Mouse (Mus musculus) heart, postnatal 0 days (tissue): ENCODE data around the gene Rbl2. TPM values are rescaled to one million over a fixed set of nuclear protein-coding genes. Genes with fewer than 3 reads are reported as not detected.

Source experiments
- ATAC-seq: fragments of 200-750 bp; cut with Nextera tagmentation; 2 replicates; pipeline ENCODE4 v1.8.0; 2017; ENCODE audit warnings: low read depth, moderate number of reproducible peaks, moderate library complexity; ENCODE audit not compliant: insufficient read depth
- DNase-seq: peaks from one replicate; pipeline ENCODE4 v3.0.0-alpha.2; 2016; ENCODE audit warnings: low spot score
- H3K27ac ChIP-seq: fragments of 300-500 bp; sonication (generic); 2 replicates; pipeline ENCODE4 v1.5.1; 2014; ENCODE audit warnings: low read depth, mild to moderate bottlenecking
- H3K27me3 ChIP-seq: fragments of 300-500 bp; sonication (generic); 2 replicates; pipeline ENCODE4 v1.6.1; 2014; ENCODE audit warnings: low read length, mixed read lengths; ENCODE audit not compliant: control insufficient read depth, insufficient read depth
- H3K36me3 ChIP-seq: fragments of 300-500 bp; sonication (generic); replicated peaks from 2 replicates; pipeline ENCODE4 v1.6.1; 2014; ENCODE audit warnings: low read length, mixed read lengths; ENCODE audit not compliant: control insufficient read depth, insufficient read depth
- H3K4me1 ChIP-seq: fragments of 300-500 bp; sonication (generic); 2 replicates; pipeline ENCODE4 v1.6.1; 2014; ENCODE audit warnings: antibody characterized with exemption; ENCODE audit not compliant: control insufficient read depth, insufficient read depth
- H3K4me2 ChIP-seq: fragments of 300-500 bp; sonication (generic); 2 replicates; pipeline ENCODE4 v1.6.1; 2014; ENCODE audit warnings: low read depth, mild to moderate bottlenecking, low read length, moderate library complexity
- H3K4me3 ChIP-seq: fragments of 300-500 bp; sonication (generic); 2 replicates; pipeline ENCODE4 v1.5.1; 2014; ENCODE audit warnings: low read depth, low read length
- H3K9ac ChIP-seq: fragments of 300-500 bp; sonication (generic); replicated peaks from 2 replicates; pipeline ENCODE4 v1.6.1; 2014; ENCODE audit warnings: low read depth, low read length, mixed read lengths
- H3K9me3 ChIP-seq: fragments of 300-500 bp; sonication (generic); replicated peaks from 2 replicates; pipeline ENCODE4 v1.6.1; 2016; ENCODE audit warnings: low read length; ENCODE audit not compliant: control insufficient read depth
- CTCF ChIP-seq: IDR thresholded peaks from 2 replicates; pipeline ENCODE4 v1.5.1; 2016; ENCODE audit warnings: antibody characterized with exemption, control low read depth, low read depth
- EP300 ChIP-seq: IDR thresholded peaks from 2 replicates; pipeline ENCODE4 v1.6.1; 2016; ENCODE audit warnings: antibody characterized with exemption, low read depth
- whole genome bisulfite sequencing: fragments of 180-500 bp; shearing (Covaris S2); extraction: QIAGEN DNeasy Blood & Tissue Kit; methylation state at CpG from one replicate; pipeline ENCODE4 v1.1.7; 2014; 5-methylcytosine and 5-hydroxymethylcytosine counted together
- polyA plus RNA-seq: library from polyadenylated mRNA; unstranded; fragments of >200 nt; fragmentation: Nextera tagmentation; extraction: Ambion mirVana; gene quantifications from 2 replicates; pipeline ENCODE4 v1.2.1, GENCODE M21; 2015
- total RNA-seq: library from RNA; depleted of rRNA; stranded (reverse); fragments of >200 nt; gene quantifications from 2 replicates; pipeline ENCODE4 v1.2.3, GENCODE M21; 2014; ENCODE audit warnings: low replicate concordance

The Rbl2 gene
- total and polyA plus RNA-seq, 2 experiments from 2014 or later: 10.9 to 20.1 TPM

DNA sequence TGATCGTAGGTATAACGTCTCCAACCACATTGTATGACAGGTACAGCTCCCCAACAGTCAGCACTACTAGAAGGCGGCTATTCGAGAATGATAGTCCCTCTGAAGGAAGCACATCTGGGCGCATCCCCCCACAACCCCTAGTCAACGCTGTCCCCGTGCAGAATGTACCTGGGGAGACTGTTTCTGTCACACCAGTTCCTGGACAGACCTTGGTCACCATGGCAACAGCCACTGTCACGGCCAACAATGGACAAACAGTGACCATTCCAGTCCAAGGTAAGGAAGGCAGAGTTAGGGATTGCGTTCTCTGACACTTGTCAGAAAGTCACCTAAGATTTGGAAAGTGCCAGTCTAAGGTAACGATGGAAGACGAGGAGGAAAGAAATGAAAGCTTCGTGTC is 36.4 kb downstream of the Rbl2 start:
- Histone ChIP-seq H3K4me3 (no peak overlapping the region), H3K4me2 (no peak overlapping the region), H3K27ac (no peak overlapping the region), H3K4me1 (no peaks in the 10 kb centered on the region), H3K9ac (no peak overlapping the region), H3K9me3 (no peaks in the 10 kb centered on the region), H3K36me3 (peaks cover 60% of the 10 kb centered on the region), H3K27me3 (no peaks in the 10 kb centered on the region)
- DNase-seq (no peak), ATAC-seq (no peak)
- 87% methylated on average over 12 of the region's 12 CpGs for WGBS
- no peak for TF ChIP-seq CTCF
- TF ChIP-seq EP300: no peak

DNA sequence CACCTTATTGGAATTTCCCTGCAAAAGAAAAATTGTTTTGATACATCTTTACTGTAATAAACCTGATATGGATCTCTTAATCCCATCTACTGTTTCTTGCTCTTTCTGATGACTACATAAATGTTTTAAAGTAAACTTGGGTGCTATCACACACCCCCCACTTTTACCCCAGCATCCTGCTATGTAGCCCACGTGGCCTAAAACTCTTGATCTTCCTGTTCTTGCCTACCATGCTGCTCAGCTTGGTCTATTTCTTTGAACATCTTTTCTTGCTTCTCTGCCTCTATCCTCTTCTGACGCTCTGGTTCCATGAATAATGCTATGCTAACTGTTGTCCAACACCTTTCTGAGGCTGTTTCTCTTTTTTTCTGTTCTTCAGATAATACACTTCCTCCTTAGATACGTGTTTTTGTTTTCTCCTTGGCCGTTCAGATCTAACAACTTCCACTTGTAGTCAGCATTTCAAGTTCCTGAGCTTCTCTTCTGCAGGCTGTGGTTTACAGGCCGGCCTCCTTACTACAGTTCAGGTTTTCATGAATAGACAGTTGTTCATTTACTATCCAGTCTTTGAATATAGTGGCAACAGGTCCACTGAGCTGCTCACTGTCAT is 42.1 kb downstream of the Rbl2 start:
- Histone ChIP-seq H3K4me2 (no peak overlapping the region), H3K27ac (no peak overlapping the region), H3K9ac (no peak overlapping the region), H3K36me3 (peaks cover 62% of the 10 kb centered on the region), H3K4me3 (no peak overlapping the region), H3K27me3 (no peaks in the 10 kb centered on the region), H3K9me3 (no peaks in the 10 kb centered on the region), H3K4me1 (no peaks in the 10 kb centered on the region)
- TF ChIP-seq EP300 (no peak), CTCF (no peak)
- WGBS: 83% methylated on average over 5 of the region's 5 CpGs
- DNase-seq: no peak
- ATAC-seq: no peak

DNA sequence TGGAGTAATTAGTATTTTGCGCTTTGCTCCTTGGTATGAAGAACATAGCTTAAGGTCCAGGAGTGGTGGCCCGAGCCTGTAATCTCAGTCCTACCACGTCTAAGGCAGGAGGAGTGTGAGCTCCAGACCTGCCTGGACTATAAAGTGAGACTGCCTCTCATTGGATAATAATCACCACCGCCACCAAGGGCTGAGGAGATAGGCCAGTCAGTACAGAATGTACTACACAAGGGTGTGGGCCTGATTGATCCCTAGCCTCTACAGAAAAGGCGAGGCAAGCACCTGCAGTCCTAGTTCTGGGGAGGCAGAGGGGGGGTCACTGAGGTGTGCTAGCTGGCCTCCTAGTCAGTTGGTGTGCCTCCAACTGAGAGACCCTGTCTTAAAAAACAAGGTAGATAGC is 44.6 kb downstream of the Rbl2 start:
- no peak overlapping the region for H3K9ac ChIP-seq
- no peaks in the 10 kb centered on the region for H3K9me3 ChIP-seq
- ATAC-seq (no peak), DNase-seq (no peak)
- H3K4me2 ChIP-seq: no peak overlapping the region
- no peak for TF ChIP-seq CTCF
- TF ChIP-seq EP300: no peak
- 87% methylated on average over 5 of the region's 5 CpGs for WGBS
- H3K27me3 ChIP-seq: no peaks in the 10 kb centered on the region
- H3K36me3 ChIP-seq: peaks cover 67% of the 10 kb centered on the region
- H3K4me1 ChIP-seq: no peaks in the 10 kb centered on the region
- no peak overlapping the region for H3K4me3 ChIP-seq
- H3K27ac ChIP-seq: no peak overlapping the region

DNA sequence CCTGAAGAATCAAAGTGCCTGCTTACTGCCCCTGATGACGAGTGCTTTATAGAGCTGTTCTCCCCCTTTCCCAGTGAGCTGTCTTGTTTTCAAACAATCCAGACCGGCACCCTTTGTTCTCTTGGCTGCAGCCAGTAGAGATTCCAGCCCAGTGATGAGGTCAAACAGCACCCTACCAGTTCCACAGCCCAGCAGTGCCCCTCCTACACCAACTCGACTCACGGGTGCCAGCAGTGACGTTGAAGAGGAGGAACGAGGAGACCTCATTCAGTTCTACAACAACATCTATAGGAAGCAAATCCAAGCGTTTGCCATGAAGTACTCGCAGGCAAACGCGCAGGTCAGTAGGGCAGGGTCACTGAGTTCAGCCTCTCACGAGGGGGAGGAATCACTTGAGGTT is 45.1 kb downstream of the Rbl2 start:
- no peak overlapping the region for H3K4me2 ChIP-seq
- no peak for ATAC-seq
- 75% methylated on average over 11 of the region's 11 CpGs for WGBS
- DNase-seq: no peak
- H3K9me3 ChIP-seq: no peaks in the 10 kb centered on the region
- H3K36me3 ChIP-seq: peaks cover 71% of the 10 kb centered on the region
- TF ChIP-seq CTCF (no peak), EP300 (no peak)
- H3K27ac ChIP-seq: no peak overlapping the region
- H3K4me1 ChIP-seq: no peaks in the 10 kb centered on the region
- no peaks in the 10 kb centered on the region for H3K27me3 ChIP-seq
- no peak overlapping the region for H3K4me3 ChIP-seq
- H3K9ac ChIP-seq: no peak overlapping the region

DNA sequence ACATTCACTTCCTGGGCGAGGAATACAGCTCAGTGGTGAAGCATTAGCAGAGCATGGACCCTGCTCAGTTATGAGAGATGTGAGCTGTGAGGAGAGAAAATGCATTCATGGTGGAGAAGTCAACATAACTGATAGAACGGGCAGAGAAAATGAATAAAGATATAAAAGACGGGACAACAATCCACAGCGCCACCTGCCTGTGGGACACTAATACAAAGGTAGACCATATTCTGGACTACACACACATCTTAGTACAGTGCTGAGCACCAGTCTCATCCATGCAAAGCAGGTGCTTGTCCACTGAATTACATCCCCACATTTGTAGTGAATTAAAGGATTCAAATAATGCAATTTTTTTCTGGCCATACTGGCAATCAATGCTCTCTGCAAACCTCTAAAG is 47.7 kb downstream of the Rbl2 start:
- Histone ChIP-seq H3K9ac (no peak overlapping the region), H3K9me3 (no peaks in the 10 kb centered on the region), H3K4me2 (no peak overlapping the region), H3K4me3 (no peak overlapping the region), H3K4me1 (no peaks in the 10 kb centered on the region), H3K36me3 (peaks cover 88% of the 10 kb centered on the region), H3K27ac (no peak overlapping the region), H3K27me3 (no peaks in the 10 kb centered on the region)
- no peak; the same call in 1 of the 2 replicates for ATAC-seq
- no peak for DNase-seq
- 73% methylated on average over 4 of the region's 4 CpGs for WGBS
- TF ChIP-seq CTCF: no peak
- TF ChIP-seq EP300: no peak

DNA sequence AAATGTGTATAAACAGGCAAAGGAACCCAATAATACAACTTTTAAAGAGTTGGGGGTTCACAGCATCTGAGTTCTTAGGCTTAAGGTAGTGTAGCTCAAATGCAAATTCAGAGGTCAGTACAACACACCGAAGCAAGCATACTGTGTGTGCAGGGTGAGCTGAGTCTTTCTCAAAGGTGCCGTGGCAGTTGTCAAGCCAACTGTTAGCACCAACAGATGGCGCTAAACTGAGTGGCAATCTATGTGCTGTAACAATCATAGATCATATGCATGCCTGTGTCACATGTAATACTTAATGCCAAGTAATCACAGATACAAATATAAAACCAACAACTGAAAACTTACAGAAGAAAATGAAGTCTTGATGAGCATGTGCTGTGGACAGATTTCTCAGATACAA is 48.3 kb downstream of the Rbl2 start:
- peaks cover 89% of the 10 kb centered on the region for H3K36me3 ChIP-seq
- DNase-seq (no peak), ATAC-seq (no peak)
- H3K27ac ChIP-seq: no peak overlapping the region
- TF ChIP-seq CTCF (peak; percentile 42), EP300 (no peak)
- H3K9me3 ChIP-seq: no peaks in the 10 kb centered on the region
- no peak overlapping the region for H3K4me2 ChIP-seq
- no peak overlapping the region for H3K9ac ChIP-seq
- no peaks in the 10 kb centered on the region for H3K4me1 ChIP-seq
- no peak overlapping the region for H3K4me3 ChIP-seq
- WGBS: 75% methylated on average over 3 of the region's 3 CpGs
- H3K27me3 ChIP-seq: no peaks in the 10 kb centered on the region
